Mouse (Mus musculus) cerebellum, adult 9-10 months (tissue): ENCODE measurements around the gene Cdh22.

ENCODE experiments used
- DNase-seq: peaks from one replicate; pipeline ENCODE4 v3.0.0; 2022

The Cdh22 gene

GRCm38 (mm10) chr2:165136049-165136448, 98.6 kb downstream of the Cdh22 start:
- no peak for DNase-seq

GRCm38 (mm10) chr2:165133566-165133965, 101.1 kb downstream of the Cdh22 start:
- DNase-seq: no peak

GRCm38 (mm10) chr2:165131428-165131827, 103.2 kb downstream of the Cdh22 start:
- no peak for DNase-seq

GRCm38 (mm10) chr2:165129189-165129588, 105.5 kb downstream of the Cdh22 start:
- DNase-seq: no peak

- DNase-seq: no peak
Observed at GRCm38 (mm10) chr2:165126896-165127562, 107.6 kb downstream of the Cdh22 start.

GRCm38 (mm10) chr2:165121206-165121840, 113.3 kb downstream of the Cdh22 start:
- peak; percentile 28 for DNase-seq

GRCm38 (mm10) chr2:165120765-165121164, 113.9 kb downstream of the Cdh22 start:
- no peak for DNase-seq

GRCm38 (mm10) chr2:165113733-165114132, 120.9 kb downstream of the Cdh22 start:
- DNase-seq: no peak

GRCm38 (mm10) chr2:165112149-165112548, 122.5 kb downstream of the Cdh22 start:
- DNase-seq: peak; percentile 61

GRCm38 (mm10) chr2:165106585-165106984, 128.1 kb downstream of the Cdh22 start:
- DNase-seq: no peak

GRCm38 (mm10) chr2:165105513-165106079, 129.1 kb downstream of the Cdh22 start:
- no peak for DNase-seq

GRCm38 (mm10) chr2:165102920-165103319, 131.7 kb downstream of the Cdh22 start:
- DNase-seq: no peak

- DNase-seq: no peak
Observed at GRCm38 (mm10) chr2:165100749-165101148, 133.9 kb downstream of the Cdh22 start.

- no peak for DNase-seq
Observed at GRCm38 (mm10) chr2:165098861-165099260, 135.8 kb downstream of the Cdh22 start.

- DNase-seq: no peak
Observed at GRCm38 (mm10) chr2:165096367-165096766, 138.3 kb downstream of the Cdh22 start.

GRCm38 (mm10) chr2:165092393-165092792, 142.3 kb downstream of the Cdh22 start:
- DNase-seq: no peak

GRCm38 (mm10) chr2:165091433-165091965, 143.2 kb downstream of the Cdh22 start:
- DNase-seq: no peak

- DNase-seq: no peak
Observed at GRCm38 (mm10) chr2:165090650-165091049, 144.0 kb downstream of the Cdh22 start, which contains the start of gene 1700025C18Rik. Gene 1700025C18Rik, minus strand, starts transcription at chr2:165090750.

- DNase-seq: no peak
Observed at GRCm38 (mm10) chr2:165089470-165089869, 145.2 kb downstream of the Cdh22 start.

- no peak for DNase-seq
Observed at GRCm38 (mm10) chr2:165086634-165087033, 148.0 kb downstream of the Cdh22 start.

GRCm38 (mm10) chr2:165081257-165081656, 153.4 kb downstream of the Cdh22 start:
- DNase-seq: no peak

- DNase-seq: no peak
Observed at GRCm38 (mm10) chr2:165080657-165081056, 154.0 kb downstream of the Cdh22 start.

- no peak for DNase-seq
Observed at GRCm38 (mm10) chr2:165078605-165079004, 156.0 kb downstream of the Cdh22 start.

- no peak for DNase-seq
Observed at GRCm38 (mm10) chr2:165078045-165078444, 156.6 kb downstream of the Cdh22 start.
